Mouse (Mus musculus) ES-Bruce4 (cell line): ENCODE results near the gene Fis1.

ENCODE experiments used
- CTCF ChIP-seq: IDR thresholded peaks from one replicate; pipeline ENCODE4 v1.8.1; 2011; ENCODE audit warnings: low read depth, low read length
- EP300 ChIP-seq: IDR thresholded peaks from 2 replicates; pipeline ENCODE4 v1.6.1; 2011; ENCODE audit warnings: low read depth, low read length; ENCODE audit not compliant: insufficient read depth
- POLR2A ChIP-seq: IDR thresholded peaks from one replicate; pipeline ENCODE4 v1.8.1; 2011; ENCODE audit warnings: low read length; ENCODE audit not compliant: insufficient read depth

DNA sequence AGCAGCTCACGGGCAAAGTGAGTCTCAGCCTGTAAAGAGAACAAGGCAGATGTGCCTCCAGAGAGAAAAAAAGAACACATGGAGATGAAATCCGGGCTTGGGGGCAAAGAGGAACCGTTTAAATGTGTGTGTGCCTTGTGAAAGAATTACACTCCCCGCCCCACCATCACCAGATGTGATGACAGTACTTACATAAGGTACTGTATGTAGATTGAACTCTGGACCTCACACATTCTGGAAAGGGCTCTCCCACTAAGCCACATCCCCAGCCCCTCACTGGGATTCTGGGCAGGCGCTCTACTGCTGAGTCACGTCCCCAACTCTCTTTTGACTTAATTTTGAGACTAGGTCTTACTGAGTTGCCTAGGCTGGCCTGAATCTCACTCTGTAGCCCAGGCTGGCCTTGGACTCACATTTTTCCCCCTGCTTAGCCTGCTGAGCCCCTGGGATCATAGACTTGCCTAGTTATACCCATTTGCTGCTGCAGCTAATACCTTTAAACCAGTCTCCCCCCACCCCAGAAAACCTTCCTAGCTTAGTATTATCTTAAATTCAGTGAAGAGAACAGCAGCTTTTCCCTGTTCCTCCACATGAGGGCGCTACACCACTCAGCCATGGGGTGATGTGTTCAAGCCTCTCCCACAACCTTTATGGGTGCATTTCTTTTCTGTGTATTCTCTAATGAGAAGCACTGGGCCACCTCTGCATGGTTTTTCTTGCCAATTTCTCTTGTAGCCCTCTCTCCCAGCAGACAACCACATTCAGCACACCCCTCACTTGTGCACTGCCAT is 17.0 kb upstream of the Fis1 start:
- peak; percentile 75 for TF ChIP-seq CTCF
- 0 out of 2 replicates have a peak, but pooled peaks have one; percentile 3 for TF ChIP-seq EP300
- TF ChIP-seq POLR2A, result no peak
